Mouse (Mus musculus) neural tube, embryonic 15.5 days (tissue): Measurements from ENCODE around the gene Acot5. TPM values are rescaled to one million over a fixed set of nuclear protein-coding genes. Genes with fewer than 3 reads are reported as not detected.
"Not testable (repeated sequence)": the region's sequence is repeated elsewhere in the genome, so short reads cannot be mapped to it uniquely, and the experiment has no call there.

Experiments
- ATAC-seq: fragments of 200-750 bp; cut with Nextera tagmentation; 2 replicates; pipeline ENCODE4 v1.8.0; 2017; ENCODE audit warnings: mild to moderate bottlenecking, moderate TSS enrichment, moderate library complexity; ENCODE audit not compliant: low FRiP score
- H3K27ac ChIP-seq: fragments of 300-500 bp; sonication (generic); replicated peaks from 2 replicates; pipeline ENCODE4 v1.5.1; 2015; ENCODE audit warnings: mild to moderate bottlenecking, inconsistent platforms
- H3K27me3 ChIP-seq: fragments of 300-500 bp; sonication (generic); replicated peaks from 2 replicates; pipeline ENCODE4 v1.6.1; 2015; ENCODE audit warnings: inconsistent platforms
- H3K36me3 ChIP-seq: fragments of 300-500 bp; sonication (generic); 2 replicates; pipeline ENCODE4 v1.6.1; 2015; ENCODE audit warnings: inconsistent platforms
- H3K4me1 ChIP-seq: fragments of 300-500 bp; sonication (generic); 2 replicates; pipeline ENCODE4 v1.6.1; 2015; ENCODE audit warnings: inconsistent platforms
- H3K4me2 ChIP-seq: fragments of 300-500 bp; sonication (generic); 2 replicates; pipeline ENCODE4 v1.6.1; 2015; ENCODE audit warnings: inconsistent platforms, mild to moderate bottlenecking, moderate library complexity
- H3K4me3 ChIP-seq: fragments of 300-500 bp; sonication (generic); replicated peaks from 2 replicates; pipeline ENCODE4 v1.5.1; 2015; ENCODE audit warnings: mild to moderate bottlenecking, inconsistent platforms
- H3K9ac ChIP-seq: fragments of 300-500 bp; sonication (generic); replicated peaks from 2 replicates; pipeline ENCODE4 v1.6.1; 2015; ENCODE audit warnings: mild to moderate bottlenecking, inconsistent platforms
- H3K9me3 ChIP-seq: fragments of 300-500 bp; sonication (generic); replicated peaks from 2 replicates; pipeline ENCODE4 v1.6.1; 2016; ENCODE audit warnings: inconsistent platforms
- WGBS: fragments of 180-500 bp; shearing (Covaris S2); methylation state at CpG from one replicate; pipeline ENCODE4 v1.1.7; 2015; ENCODE audit warnings: mixed read lengths; 5-methylcytosine and 5-hydroxymethylcytosine counted together
- polyA plus RNA-seq: library from polyadenylated mRNA; unstranded; fragments of >200 nt; fragmentation: Nextera tagmentation; extraction: Ambion mirVana; gene quantifications from 2 replicates; pipeline ENCODE4 v1.2.1, GENCODE M21; 2015

Acot5 gene
- polyA plus RNA-seq, 1 experiment from 2014 or later, result 0.88 TPM

DNA sequence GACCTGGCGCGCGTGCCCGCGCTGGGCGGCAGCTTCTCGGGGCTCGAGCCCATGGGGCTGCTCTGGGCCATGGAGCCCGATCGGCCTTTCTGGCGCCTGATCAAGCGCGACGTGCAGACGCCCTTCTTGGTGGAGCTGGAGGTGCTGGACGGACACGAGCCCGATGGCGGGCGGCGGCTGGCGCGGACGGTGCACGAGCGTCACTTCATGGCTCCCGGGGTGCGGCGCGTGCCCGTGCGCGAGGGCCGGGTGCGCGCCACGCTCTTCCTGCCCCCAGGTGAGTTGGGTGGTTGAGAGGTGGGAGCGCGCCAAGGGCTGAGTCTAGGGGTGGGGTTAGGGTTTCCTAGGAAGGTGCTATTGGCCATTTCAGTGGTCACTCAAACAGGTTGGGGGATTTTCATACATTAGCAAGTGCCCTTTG is 30.4 kb upstream of the Acot5 start, which contains the start of gene Gm49366:
Gene Gm49366 (plus strand): TSS at position 245 of the 421 bp plus-strand sequence.
- H3K27ac ChIP-seq, H3K27me3 ChIP-seq, H3K4me1 ChIP-seq, H3K9me3 ChIP-seq, H3K36me3 ChIP-seq: not testable (repeated sequence)
- H3K4me2 ChIP-seq, result peak within 1 kb of the TSS; percentile 67
- WGBS, result 3% methylated on average over 35 of the region's 39 CpGs
- ATAC-seq, result peak; percentile 53
- H3K9ac ChIP-seq, result peak within 1 kb of the TSS; percentile 40
- H3K4me3 ChIP-seq, result peak within 1 kb of the TSS; percentile 47

DNA sequence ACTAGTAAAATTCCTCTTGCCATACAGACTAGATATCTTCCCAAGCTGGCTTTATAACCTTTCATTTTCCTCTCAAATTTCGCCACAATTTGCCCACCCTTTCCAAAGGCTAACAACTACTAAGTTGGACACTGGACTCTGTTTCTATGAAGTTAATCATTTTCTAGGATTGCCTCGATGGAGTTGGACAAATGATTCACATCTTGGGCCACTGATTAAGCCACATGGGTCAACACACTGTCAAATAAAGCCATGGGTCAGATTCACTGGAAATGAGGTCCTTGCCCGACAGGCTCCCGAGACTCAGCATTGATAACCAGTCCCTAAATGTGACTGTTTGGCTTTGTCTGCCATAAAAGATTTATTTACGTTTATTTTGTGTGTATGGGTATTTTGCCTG is 26.9 kb upstream of the Acot5 start:
- Histone ChIP-seq H3K4me1 (0 out of 2 replicates have a peak, but pooled peaks cover 3% of the 10 kb centered on the region), H3K9me3 (no peaks in the 10 kb centered on the region), H3K4me3 (no peak overlapping the region), H3K9ac (no peak overlapping the region), H3K4me2 (no peak overlapping the region), H3K27me3 (no peaks in the 10 kb centered on the region), H3K27ac (no peak overlapping the region), H3K36me3 (no peaks in the 10 kb centered on the region; the same call in 1 of the 2 replicates)
- no peak for ATAC-seq
- WGBS, result 92% methylated on average over 5 of the region's 5 CpGs

DNA sequence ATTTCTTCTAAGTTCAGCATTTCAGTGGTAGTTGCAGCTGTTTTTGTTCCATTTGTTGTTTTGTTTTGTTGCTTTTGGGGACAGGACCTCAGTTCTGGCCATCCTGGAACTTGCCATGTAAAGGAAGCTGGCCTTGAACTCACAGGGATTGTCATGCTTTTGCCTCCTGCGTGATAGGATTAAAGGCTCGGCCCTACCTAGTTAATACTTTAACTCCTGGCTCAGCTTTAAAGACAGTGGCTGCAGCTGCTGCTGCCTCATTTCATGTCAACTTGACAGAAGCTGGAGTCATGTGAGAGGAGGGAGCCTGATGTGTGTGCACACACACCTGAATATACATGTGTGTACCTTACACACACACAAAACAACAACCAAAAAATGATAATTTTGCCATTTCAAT is 25.1 kb upstream of the Acot5 start:
- H3K4me1 ChIP-seq, result no peaks in the 10 kb centered on the region
- 0 out of 2 replicates have a peak, but pooled peaks cover 4% of the 10 kb centered on the region for H3K9me3 ChIP-seq
- H3K4me3 ChIP-seq, result no peak overlapping the region
- H3K36me3 ChIP-seq, result no peaks in the 10 kb centered on the region; the same call in 1 of the 2 replicates
- WGBS, result 86% methylated on average over 2 of the region's 2 CpGs
- H3K9ac ChIP-seq, result no peak overlapping the region
- no peak overlapping the region for H3K4me2 ChIP-seq
- ATAC-seq, result no peak
- no peak overlapping the region for H3K27ac ChIP-seq
- no peaks in the 10 kb centered on the region for H3K27me3 ChIP-seq

- H3K4me3 ChIP-seq, result no peak overlapping the region
- H3K36me3 ChIP-seq, result no peaks in the 10 kb centered on the region
- H3K27ac ChIP-seq, result no peak overlapping the region
- no peak for ATAC-seq
- H3K4me1 ChIP-seq, result no peaks in the 10 kb centered on the region
- no peak overlapping the region for H3K9ac ChIP-seq
- H3K4me2 ChIP-seq, result no peak overlapping the region
- 100% methylated on average over 1 of the region's 1 CpGs for WGBS
- H3K27me3 ChIP-seq, result 0 out of 2 replicates have a peak, but pooled peaks cover under 1% of the 10 kb centered on the region
- 0 out of 2 replicates have a peak, but pooled peaks cover 4% of the 10 kb centered on the region for H3K9me3 ChIP-seq
Observed at GRCm38 (mm10) chr12:84046906-84047305, 22.2 kb upstream of the Acot5 start.

- H3K4me2 ChIP-seq, H3K4me3 ChIP-seq, H3K9ac ChIP-seq, H3K9me3 ChIP-seq, ATAC-seq, H3K27ac ChIP-seq, H3K36me3 ChIP-seq: not testable (repeated sequence)
- Histone ChIP-seq H3K27me3 (peaks cover 18% of the 10 kb centered on the region), H3K4me1 (peaks cover 11% of the 10 kb centered on the region)
- 87% methylated on average over 5 of the region's 5 CpGs for WGBS
Observed at GRCm38 (mm10) chr12:84050744-84051143, 18.4 kb upstream of the Acot5 start.

- Histone ChIP-seq H3K36me3 (no peaks in the 10 kb centered on the region), H3K4me1 (peaks cover 11% of the 10 kb centered on the region), H3K27ac (no peak within 1 kb of the TSS), H3K4me2 (peak within 1 kb of the TSS; percentile 82), H3K9me3 (0 out of 2 replicates have a peak, but pooled peaks cover 4% of the 10 kb centered on the region), H3K9ac (no peak within 1 kb of the TSS), H3K4me3 (peak within 1 kb of the TSS; percentile 47), H3K27me3 (peaks cover 18% of the 10 kb centered on the region)
- 83% methylated on average over 5 of the region's 5 CpGs for WGBS
- no peak for ATAC-seq
Observed at GRCm38 (mm10) chr12:84051937-84052474, 17.1 kb upstream of the Acot5 start, which contains the start of gene Acot3. Gene Acot3, plus strand, starts transcription at chr12:84052144.

DNA sequence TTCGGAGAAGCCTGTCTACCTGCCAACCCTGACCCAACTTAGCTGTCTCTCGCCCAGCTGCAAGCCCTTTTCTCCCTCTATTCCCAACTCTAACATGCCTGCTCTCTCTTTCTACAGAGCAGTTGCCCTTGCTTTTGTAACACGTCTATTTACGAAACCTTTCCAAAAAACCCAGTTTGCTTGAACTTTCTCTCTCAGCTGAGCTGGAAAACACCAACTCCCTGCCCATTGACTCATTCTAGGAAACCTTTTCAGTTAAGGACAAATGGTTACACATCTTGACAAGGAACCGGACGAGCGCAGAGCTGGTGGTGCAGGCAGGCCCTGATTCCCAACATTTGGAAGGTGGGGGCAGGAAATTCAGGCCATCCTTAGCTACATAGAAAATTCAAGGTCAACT is 16.5 kb upstream of the Acot5 start:
- peak overlapping the region; percentile 47 for H3K4me3 ChIP-seq
- H3K4me1 ChIP-seq, result peaks cover 11% of the 10 kb centered on the region
- H3K9me3 ChIP-seq, result 0 out of 2 replicates have a peak, but pooled peaks cover 4% of the 10 kb centered on the region
- H3K27me3 ChIP-seq, result peaks cover 18% of the 10 kb centered on the region
- H3K27ac ChIP-seq, result no peak overlapping the region
- 90% methylated on average over 7 of the region's 7 CpGs for WGBS
- peak overlapping the region; percentile 82 for H3K4me2 ChIP-seq
- ATAC-seq, result no peak
- no peak overlapping the region for H3K9ac ChIP-seq
- no peaks in the 10 kb centered on the region for H3K36me3 ChIP-seq

GRCm38 (mm10) chr12:84053173-84053572 is 16.0 kb upstream of the Acot5 start:
- peak overlapping the region; percentile 47 for H3K4me3 ChIP-seq
- no peak overlapping the region for H3K27ac ChIP-seq
- H3K27me3 ChIP-seq, result peaks cover 18% of the 10 kb centered on the region
- H3K4me1 ChIP-seq, result peaks cover 11% of the 10 kb centered on the region
- no peaks in the 10 kb centered on the region for H3K36me3 ChIP-seq
- 0 out of 2 replicates have a peak, but pooled peaks cover 4% of the 10 kb centered on the region for H3K9me3 ChIP-seq
- ATAC-seq, result no peak
- peak overlapping the region; percentile 34; the same call in 1 of the 2 replicates for H3K9ac ChIP-seq
- H3K4me2 ChIP-seq, result peak overlapping the region; percentile 82
- WGBS, result 9% methylated on average over 16 of the region's 16 CpGs

DNA sequence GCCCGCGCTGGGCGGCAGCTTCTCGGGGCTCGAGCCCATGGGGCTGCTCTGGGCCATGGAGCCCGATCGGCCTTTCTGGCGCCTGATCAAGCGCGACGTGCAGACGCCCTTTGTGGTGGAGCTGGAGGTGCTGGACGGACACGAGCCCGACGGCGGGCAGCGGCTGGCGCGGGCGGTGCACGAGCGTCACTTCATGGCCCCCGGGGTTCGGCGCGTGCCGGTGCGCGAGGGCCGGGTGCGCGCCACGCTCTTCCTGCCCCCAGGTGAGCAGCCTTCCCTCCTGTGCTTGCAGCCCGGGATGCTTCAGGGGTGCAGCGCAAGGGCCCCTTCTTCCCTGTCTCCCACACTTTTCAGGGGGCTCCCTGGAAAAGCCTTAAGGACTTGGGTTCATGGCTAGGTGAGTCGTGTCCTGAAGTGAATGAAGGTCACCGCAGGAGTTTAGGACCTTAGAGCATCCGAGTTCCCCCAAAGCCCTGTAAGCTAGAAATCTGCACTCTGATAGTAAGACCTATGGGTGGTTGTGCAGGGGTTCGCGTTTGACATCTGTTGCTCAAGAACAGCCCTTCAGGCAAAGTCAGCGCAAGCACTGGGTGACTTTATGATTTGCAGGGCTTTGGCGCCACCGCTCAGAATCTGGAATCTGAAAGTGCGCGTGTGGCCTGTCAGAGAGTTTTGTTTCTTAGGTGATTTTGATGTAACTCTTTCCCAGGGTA is 15.3 kb upstream of the Acot5 start:
- Histone ChIP-seq H3K9ac (0 out of 2 replicates have a peak overlapping the region, but pooled peaks have one; percentile 36), H3K9me3 (no peaks in the 10 kb centered on the region), H3K27ac (no peak overlapping the region), H3K27me3 (peaks cover 18% of the 10 kb centered on the region), H3K4me1 (peaks cover 11% of the 10 kb centered on the region), H3K36me3 (no peaks in the 10 kb centered on the region), H3K4me3 (peak overlapping the region; percentile 47), H3K4me2 (peak overlapping the region; percentile 82)
- ATAC-seq, result no peak
- 2% methylated on average over 39 of the region's 46 CpGs for WGBS

DNA sequence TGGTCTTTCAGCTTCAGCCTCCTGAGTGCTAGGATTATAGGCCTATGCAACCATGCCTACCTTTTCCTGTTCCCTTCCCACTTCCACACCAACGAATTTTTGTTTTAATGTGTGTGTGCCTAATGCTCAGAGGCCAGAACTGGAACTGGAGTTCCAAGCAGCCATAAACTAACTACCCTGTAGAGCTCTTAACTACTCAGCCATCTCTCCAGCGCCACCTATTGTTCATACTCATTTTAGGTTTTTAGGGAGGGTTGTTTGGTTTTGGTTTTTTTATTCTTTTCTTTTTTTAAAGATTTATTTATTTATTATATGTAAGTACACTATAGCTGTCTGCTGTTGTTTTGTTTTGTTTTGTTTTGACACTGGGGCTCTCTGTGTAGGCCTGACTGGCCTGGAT is 8.2 kb upstream of the Acot5 start:
- Histone ChIP-seq H3K27me3 (no peaks in the 10 kb centered on the region), H3K4me3 (no peak overlapping the region), H3K9me3 (no peaks in the 10 kb centered on the region), H3K9ac (no peak overlapping the region), H3K4me1 (no peaks in the 10 kb centered on the region), H3K4me2 (no peak overlapping the region), H3K27ac (no peak overlapping the region), H3K36me3 (no peaks in the 10 kb centered on the region)
- ATAC-seq, result no peak
- WGBS, result 23% methylated on average over 2 of the region's 2 CpGs

DNA sequence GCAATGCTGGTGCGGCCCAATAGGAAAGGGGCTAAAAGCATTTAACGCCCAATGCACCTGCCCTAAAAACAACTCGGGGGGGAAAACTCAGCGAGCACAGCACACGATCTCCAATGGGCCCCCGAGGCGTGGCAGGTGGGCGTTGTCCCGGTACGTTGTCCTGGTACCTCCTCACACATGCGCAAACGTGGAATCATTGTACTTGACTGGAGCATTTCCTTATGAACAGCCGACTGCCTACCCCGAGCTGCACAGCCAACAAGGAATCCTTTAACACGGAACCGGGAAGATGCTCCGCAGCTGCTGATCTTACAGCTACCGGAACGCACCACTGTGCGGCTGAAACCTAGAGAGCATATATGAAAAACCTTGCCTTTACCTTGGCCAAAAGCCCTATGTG is 6.8 kb upstream of the Acot5 start:
- Histone ChIP-seq H3K27me3 (no peaks in the 10 kb centered on the region; the same call in 1 of the 2 replicates), H3K9ac (no peak overlapping the region), H3K4me2 (no peak overlapping the region), H3K9me3 (no peaks in the 10 kb centered on the region), H3K4me3 (no peak overlapping the region), H3K36me3 (no peaks in the 10 kb centered on the region), H3K27ac (no peak overlapping the region), H3K4me1 (no peaks in the 10 kb centered on the region)
- WGBS, result 94% methylated on average over 20 of the region's 20 CpGs
- no peak for ATAC-seq

DNA sequence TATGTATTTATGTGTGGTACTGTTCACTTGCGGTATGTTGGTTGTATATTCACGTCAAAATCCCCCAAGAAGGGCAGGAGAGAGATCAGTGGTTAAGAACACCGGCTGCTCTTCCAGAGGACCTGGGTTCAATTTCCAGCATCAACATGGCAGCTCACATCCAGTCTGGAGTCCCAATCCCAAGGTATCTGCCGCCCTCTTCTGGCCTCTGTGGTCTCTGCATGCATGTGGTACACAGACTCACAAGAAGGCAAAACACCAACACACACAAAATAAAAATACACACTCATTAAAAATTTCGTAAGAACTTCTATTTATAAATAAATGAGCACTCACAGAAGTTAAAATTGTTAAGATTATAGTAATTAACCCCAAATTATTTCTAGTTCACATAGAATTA is 5.9 kb upstream of the Acot5 start:
- Histone ChIP-seq H3K4me3 (no peak overlapping the region), H3K27ac (no peak overlapping the region), H3K9me3 (no peaks in the 10 kb centered on the region), H3K36me3 (no peaks in the 10 kb centered on the region), H3K4me2 (no peak overlapping the region), H3K27me3 (peaks cover 9% of the 10 kb centered on the region), H3K9ac (no peak overlapping the region), H3K4me1 (no peaks in the 10 kb centered on the region)
- ATAC-seq, result no peak
- 76% methylated on average over 5 of the region's 5 CpGs for WGBS
